Mouse (Mus musculus) midbrain, embryonic 16.5 days (tissue): ENCODE results near the gene Paxbp1. TPM values are rescaled to one million over a fixed set of nuclear protein-coding genes. Genes with fewer than 3 reads are reported as not detected.

Experiments used
- ATAC-seq: fragments of 200-750 bp; cut with Nextera tagmentation; 2 replicates; pipeline ENCODE4 v1.8.0; 2017; ENCODE audit warnings: moderate TSS enrichment
- H3K27ac ChIP-seq: fragments of 300-500 bp; sonication (generic); 2 replicates; pipeline ENCODE4 v1.5.1; 2014; ENCODE audit warnings: mild to moderate bottlenecking, low read length, mixed read lengths
- H3K27me3 ChIP-seq: fragments of 300-500 bp; sonication (generic); 2 replicates; pipeline ENCODE4 v1.6.1; 2014; ENCODE audit warnings: low read depth, low read length, mixed read lengths; ENCODE audit not compliant: control insufficient read depth, insufficient read depth
- H3K36me3 ChIP-seq: fragments of 300-500 bp; sonication (generic); 2 replicates; pipeline ENCODE4 v1.6.1; 2014; ENCODE audit warnings: mild to moderate bottlenecking, low read length, moderate library complexity, mixed read lengths; ENCODE audit not compliant: control insufficient read depth, insufficient read depth
- H3K4me1 ChIP-seq: fragments of 300-500 bp; sonication (generic); 2 replicates; pipeline ENCODE4 v1.6.1; 2014; ENCODE audit warnings: mild to moderate bottlenecking, low read length, mixed read lengths; ENCODE audit not compliant: control insufficient read depth, insufficient read depth
- H3K4me2 ChIP-seq: fragments of 300-500 bp; sonication (generic); 2 replicates; pipeline ENCODE4 v1.6.1; 2014; ENCODE audit warnings: mild to moderate bottlenecking, low read length, mixed read lengths
- H3K4me3 ChIP-seq: fragments of 300-500 bp; sonication (generic); 2 replicates; pipeline ENCODE4 v1.5.1; 2014; ENCODE audit warnings: low read depth, mild to moderate bottlenecking, low read length, moderate library complexity, mixed read lengths
- H3K9ac ChIP-seq: fragments of 300-500 bp; sonication (generic); 2 replicates; pipeline ENCODE4 v1.6.1; 2014; ENCODE audit warnings: low read depth, low read length, mixed read lengths
- H3K9me3 ChIP-seq: fragments of 300-500 bp; sonication (generic); replicated peaks from 2 replicates; pipeline ENCODE4 v1.6.1; 2014; ENCODE audit warnings: mild to moderate bottlenecking, low read length, mixed read lengths; ENCODE audit not compliant: control insufficient read depth, poor library complexity, severe bottlenecking
- WGBS: fragments of 180-500 bp; shearing (Covaris S2); extraction: QIAGEN DNeasy Blood & Tissue Kit; methylation state at CpG from one replicate; pipeline ENCODE4 v1.1.7; 2014; 5-methylcytosine and 5-hydroxymethylcytosine counted together
- polyA plus RNA-seq: library from polyadenylated mRNA; unstranded; fragments of >200 nt; fragmentation: Nextera tagmentation; extraction: Ambion mirVana; gene quantifications from 2 replicates; pipeline ENCODE4 v1.2.1, GENCODE M21; 2015

Gene Paxbp1
- polyA plus RNA-seq, 1 experiment from 2014 or later, result 72.3 TPM

DNA sequence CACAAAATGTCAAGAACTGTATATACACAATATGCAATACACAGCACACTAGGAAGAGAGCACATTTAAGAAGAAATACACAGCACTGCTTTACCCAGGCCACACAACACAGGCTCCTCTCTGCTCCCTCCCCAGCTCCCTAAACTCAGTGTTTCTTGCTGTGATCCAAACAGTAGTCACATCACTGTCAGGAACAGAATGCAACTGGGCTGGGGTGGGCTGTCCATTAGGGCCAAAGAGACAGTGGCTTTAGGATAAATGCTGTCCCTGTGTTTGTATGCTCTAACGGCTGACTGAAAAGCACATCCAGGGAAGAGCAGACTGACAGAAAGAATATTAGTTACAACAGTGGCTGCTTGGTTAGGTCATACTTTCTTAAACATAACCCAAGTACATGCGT lies 14.4 kb downstream of the Paxbp1 start:
- no peak overlapping the region for H3K4me3 ChIP-seq
- no peak overlapping the region for H3K9ac ChIP-seq
- no peaks in the 10 kb centered on the region for H3K27me3 ChIP-seq
- 77% methylated on average over 2 of the region's 2 CpGs for WGBS
- peaks cover 57% of the 10 kb centered on the region for H3K36me3 ChIP-seq
- H3K4me1 ChIP-seq, result no peaks in the 10 kb centered on the region
- no peak overlapping the region for H3K27ac ChIP-seq
- H3K4me2 ChIP-seq, result no peak overlapping the region
- no peak for ATAC-seq
- no peaks in the 10 kb centered on the region for H3K9me3 ChIP-seq

DNA sequence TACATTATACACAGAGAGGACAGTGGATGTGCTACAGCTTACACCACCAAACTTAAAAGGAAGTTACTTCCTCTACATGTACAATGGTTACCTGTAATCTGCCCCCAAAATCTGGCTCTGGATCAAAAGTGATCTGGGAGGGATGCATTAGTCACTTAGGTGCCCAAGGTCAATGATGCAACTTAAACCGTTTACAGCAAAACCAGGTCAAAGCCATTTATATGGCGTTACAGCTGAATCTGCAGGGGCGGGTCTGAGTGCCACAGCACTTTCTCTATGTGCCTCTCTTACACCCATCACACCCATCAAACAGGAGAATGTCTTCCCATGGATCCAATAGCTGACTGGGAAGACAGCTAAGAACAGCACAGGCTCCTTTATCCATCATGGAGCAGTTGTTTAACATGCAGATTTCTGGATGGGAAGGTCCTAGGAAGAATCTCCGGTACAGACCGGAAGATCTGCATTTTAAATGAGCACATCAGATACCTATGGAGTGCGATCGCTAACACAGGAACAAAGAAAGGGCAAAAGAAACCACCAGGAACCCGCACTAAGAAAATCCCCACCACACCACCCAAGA lies 15.1 kb downstream of the Paxbp1 start:
- no peaks in the 10 kb centered on the region for H3K9me3 ChIP-seq
- no peak overlapping the region for H3K4me2 ChIP-seq
- no peaks in the 10 kb centered on the region for H3K27me3 ChIP-seq
- no peak overlapping the region for H3K9ac ChIP-seq
- no peak overlapping the region for H3K27ac ChIP-seq
- 87% methylated on average over 8 of the region's 8 CpGs for WGBS
- H3K4me1 ChIP-seq, result no peaks in the 10 kb centered on the region
- H3K4me3 ChIP-seq, result no peak overlapping the region
- no peak for ATAC-seq
- peaks cover 58% of the 10 kb centered on the region for H3K36me3 ChIP-seq

DNA sequence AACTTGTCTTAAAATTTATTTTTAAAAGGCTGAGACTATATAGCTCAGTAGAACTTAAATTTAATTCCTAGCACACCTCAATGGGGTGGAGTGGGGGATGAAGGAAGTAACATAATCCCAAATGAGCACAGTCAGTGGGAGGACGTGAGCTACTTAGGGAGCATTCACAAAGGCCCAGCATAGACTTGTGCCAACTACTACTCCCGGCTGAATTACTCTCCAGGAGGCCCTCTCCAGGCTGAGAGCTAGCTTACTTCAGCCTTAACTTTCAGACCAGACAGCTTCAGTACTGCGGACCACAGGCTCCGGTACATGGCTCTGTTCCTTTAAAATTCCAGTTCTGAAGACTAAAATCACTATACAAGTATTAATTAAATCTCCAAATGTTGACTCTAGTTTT lies 18.1 kb downstream of the Paxbp1 start:
- H3K9ac ChIP-seq, result no peak overlapping the region
- no peaks in the 10 kb centered on the region for H3K4me1 ChIP-seq
- H3K27me3 ChIP-seq, result no peaks in the 10 kb centered on the region
- H3K36me3 ChIP-seq, result peaks cover 62% of the 10 kb centered on the region
- ATAC-seq, result no peak
- no peaks in the 10 kb centered on the region for H3K9me3 ChIP-seq
- WGBS, result 83% methylated on average over 4 of the region's 4 CpGs
- H3K27ac ChIP-seq, result no peak overlapping the region
- H3K4me3 ChIP-seq, result no peak overlapping the region
- no peak overlapping the region for H3K4me2 ChIP-seq

DNA sequence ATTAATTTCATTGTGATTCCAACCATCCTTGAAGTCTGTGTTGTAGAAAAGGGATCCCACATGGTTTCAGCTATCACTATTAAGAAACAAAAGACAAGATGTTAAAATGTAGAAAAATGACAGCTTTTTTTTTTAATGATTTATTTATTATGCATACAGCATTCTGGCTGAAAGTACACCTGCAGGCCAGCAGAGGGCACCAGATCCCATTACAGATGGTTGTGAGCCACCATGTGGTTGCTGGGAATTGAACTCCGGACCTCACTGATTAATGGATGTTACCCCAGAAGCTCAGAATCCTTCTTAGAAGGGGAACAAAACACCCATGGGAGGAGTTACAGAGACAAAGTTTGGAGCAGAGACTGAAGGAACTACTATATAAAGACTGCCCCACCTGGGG lies 21.0 kb downstream of the Paxbp1 start:
- 83% methylated on average over 1 of the region's 1 CpGs for WGBS
- H3K4me3 ChIP-seq, result no peak overlapping the region
- ATAC-seq, result no peak

DNA sequence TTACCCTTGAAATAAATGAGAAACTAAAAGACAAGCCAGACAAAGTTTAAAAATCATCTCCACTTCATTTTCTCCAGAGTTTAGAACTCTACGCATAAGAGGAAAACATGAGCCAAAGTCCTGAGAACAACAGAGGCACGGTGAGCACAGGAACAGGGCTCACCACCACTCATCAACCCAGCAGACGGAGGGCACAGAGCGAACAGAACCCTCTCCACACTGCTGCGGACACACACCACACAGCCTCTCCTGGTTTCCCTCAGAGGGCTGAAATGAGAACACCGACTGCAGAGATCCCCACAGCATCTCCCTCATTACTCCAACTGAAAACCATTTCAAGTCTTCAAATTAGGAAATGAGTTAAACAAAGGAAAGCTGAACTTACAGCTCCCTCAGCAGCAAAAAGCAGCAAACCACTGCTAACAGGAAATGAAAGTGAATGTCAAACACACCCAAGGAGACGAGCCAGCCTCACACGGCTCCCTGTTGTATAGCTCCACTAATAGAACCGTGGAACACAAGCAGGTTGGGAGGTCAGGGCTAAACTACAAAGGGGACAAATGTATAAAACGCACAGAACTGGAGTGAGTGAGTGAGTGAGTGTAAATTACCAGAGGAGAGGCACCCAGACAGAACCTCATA lies 23.4 kb downstream of the Paxbp1 start:
- Histone ChIP-seq H3K27ac (no peak overlapping the region), H3K4me1 (no peaks in the 10 kb centered on the region), H3K36me3 (peaks cover 71% of the 10 kb centered on the region), H3K4me3 (no peak overlapping the region), H3K4me2 (no peak overlapping the region), H3K27me3 (no peaks in the 10 kb centered on the region), H3K9me3 (no peaks in the 10 kb centered on the region), H3K9ac (no peak overlapping the region)
- 93% methylated on average over 10 of the region's 10 CpGs for WGBS
- no peak for ATAC-seq

More for the DNA sequence above, 21.0 kb downstream of the Paxbp1 start:
- peaks cover 74% of the 10 kb centered on the region for H3K36me3 ChIP-seq
- no peak overlapping the region for H3K4me2 ChIP-seq
- H3K27ac ChIP-seq, result no peak overlapping the region
- no peak overlapping the region for H3K9ac ChIP-seq
- H3K9me3 ChIP-seq, result no peaks in the 10 kb centered on the region
- H3K4me1 ChIP-seq, result no peaks in the 10 kb centered on the region
- H3K27me3 ChIP-seq, result no peaks in the 10 kb centered on the region

DNA sequence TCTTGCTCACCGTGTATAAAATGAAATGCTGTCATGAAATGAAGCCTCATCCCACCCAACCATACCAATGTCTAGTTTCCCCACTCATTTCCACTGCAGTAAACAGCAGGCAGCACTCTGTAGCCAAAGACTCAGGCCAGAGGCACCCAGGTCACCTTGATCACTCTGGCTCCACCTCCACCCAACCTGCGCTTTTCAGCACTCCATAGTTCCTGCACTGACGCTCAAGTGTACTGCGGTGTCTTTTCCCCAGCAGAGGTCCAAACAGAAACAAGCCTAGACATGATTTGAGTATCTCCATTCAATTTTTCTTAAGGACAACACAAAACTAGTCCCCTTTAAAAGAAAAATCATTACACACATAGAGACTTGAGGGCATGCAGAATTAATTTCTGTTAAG lies 24.9 kb downstream of the Paxbp1 start:
- Histone ChIP-seq H3K36me3 (peaks cover 66% of the 10 kb centered on the region), H3K27me3 (no peaks in the 10 kb centered on the region), H3K27ac (no peak overlapping the region), H3K4me1 (no peaks in the 10 kb centered on the region), H3K4me3 (no peak overlapping the region), H3K4me2 (no peak overlapping the region), H3K9ac (no peak overlapping the region), H3K9me3 (no peaks in the 10 kb centered on the region)
- no peak for ATAC-seq
- WGBS, result 96% methylated on average over 4 of the region's 4 CpGs

DNA sequence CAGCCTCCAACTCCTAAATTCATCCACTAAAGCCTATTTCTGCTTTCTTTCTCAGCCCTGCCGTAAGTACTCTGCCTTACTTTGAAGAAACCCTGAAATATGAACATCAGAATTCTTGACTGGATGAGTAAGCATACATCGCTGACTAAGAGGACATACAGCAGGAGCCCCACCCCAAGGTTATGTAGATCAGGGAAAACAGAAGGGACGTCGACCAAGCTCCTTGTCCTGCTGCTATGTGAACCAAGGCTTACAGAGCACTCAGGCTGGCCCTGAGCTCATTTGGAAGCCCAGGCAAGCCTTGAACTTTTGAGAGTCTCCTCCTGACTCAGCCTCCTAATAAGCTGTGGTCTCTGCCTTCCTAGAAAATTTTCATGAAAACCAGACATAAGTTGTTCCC lies 28.6 kb downstream of the Paxbp1 start:
- Histone ChIP-seq H3K27me3 (no peaks in the 10 kb centered on the region), H3K36me3 (peaks cover 45% of the 10 kb centered on the region), H3K9ac (no peak overlapping the region), H3K4me2 (no peak overlapping the region), H3K9me3 (no peaks in the 10 kb centered on the region), H3K4me3 (no peak overlapping the region), H3K27ac (no peak overlapping the region), H3K4me1 (peaks cover 9% of the 10 kb centered on the region)
- 96% methylated on average over 4 of the region's 4 CpGs for WGBS
- no peak for ATAC-seq

DNA sequence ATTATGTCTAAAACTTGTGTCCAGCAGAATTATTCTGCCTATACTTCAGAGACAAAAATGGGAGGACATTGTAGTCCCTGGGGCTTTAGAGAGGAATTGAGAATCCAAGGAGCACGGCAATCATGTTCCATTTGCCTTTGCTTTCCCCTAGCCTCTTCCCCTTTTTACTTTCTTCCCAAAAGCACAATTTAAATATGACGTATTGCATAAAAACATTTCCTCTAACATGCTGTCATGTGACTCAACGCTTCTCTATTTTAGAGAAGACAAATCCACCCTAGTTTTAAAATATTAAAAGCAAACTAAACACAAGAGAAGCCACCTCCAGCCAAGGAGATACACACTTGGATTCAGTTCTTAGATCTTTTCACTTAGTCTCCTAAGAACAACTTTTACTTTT lies 32.5 kb downstream of the Paxbp1 start:
- ATAC-seq, result no peak
- peaks cover 18% of the 10 kb centered on the region for H3K36me3 ChIP-seq
- no peaks in the 10 kb centered on the region for H3K9me3 ChIP-seq
- H3K4me3 ChIP-seq, result peak overlapping the region; percentile 94
- WGBS, result 41% methylated on average over 3 of the region's 3 CpGs
- no peaks in the 10 kb centered on the region for H3K27me3 ChIP-seq
- peak overlapping the region; percentile 97 for H3K27ac ChIP-seq
- peak overlapping the region; percentile 95 for H3K9ac ChIP-seq
- peak overlapping the region; percentile 70 for H3K4me2 ChIP-seq
- peaks cover 25% of the 10 kb centered on the region for H3K4me1 ChIP-seq

DNA sequence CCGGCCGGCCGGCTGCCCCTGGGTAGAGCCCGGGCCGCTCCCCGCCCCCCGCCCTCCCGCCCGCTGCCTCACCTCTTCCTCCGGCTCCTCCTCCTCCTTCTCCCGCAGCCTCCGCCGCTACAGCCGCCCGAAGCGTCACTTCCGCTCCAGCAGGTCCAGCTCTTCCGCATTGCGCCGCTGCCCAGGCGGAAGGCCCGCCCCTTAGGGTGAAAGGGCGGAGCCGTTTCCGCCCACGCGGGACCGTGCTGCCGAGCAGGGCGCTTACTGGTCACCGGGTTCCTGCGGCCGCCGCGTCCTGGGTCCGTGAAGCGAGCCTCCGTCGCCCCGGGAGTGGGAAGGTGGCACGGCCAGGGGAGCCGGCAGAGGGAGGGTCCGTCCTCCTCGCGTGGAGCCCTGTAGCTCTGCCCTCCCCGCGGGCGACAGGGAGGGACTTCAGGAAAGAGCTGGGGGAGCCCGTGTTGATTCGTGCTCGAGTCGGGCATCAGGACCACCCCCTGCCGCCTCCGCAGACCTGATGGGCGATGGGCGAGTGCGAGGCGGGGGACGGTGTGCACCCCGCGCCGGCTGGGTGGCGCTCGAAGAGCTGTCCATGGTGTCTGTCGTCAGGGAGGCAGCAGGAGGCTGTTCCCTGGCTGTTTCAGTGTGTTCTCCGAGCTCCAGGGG lies 33.2 kb downstream of the Paxbp1 start, which contains the start of gene Synj1:
Gene Synj1 (minus strand): TSS at position 288 of the 663 bp plus-strand sequence.
- peaks cover 16% of the 10 kb centered on the region for H3K36me3 ChIP-seq
- H3K9ac ChIP-seq, result peak within 1 kb of the TSS; percentile 95
- under 1% methylated on average over 55 of the region's 66 CpGs for WGBS
- peak within 1 kb of the TSS; percentile 92 for H3K4me2 ChIP-seq
- peak within 1 kb of the TSS; percentile 97 for H3K27ac ChIP-seq
- H3K9me3 ChIP-seq, result no peaks in the 10 kb centered on the region
- peak; percentile 97 for ATAC-seq
- peak within 1 kb of the TSS; percentile 94 for H3K4me3 ChIP-seq
- peaks cover 25% of the 10 kb centered on the region for H3K4me1 ChIP-seq
- H3K27me3 ChIP-seq, result no peaks in the 10 kb centered on the region
